Mouse (Mus musculus) telencephalon, adult 2 months (tissue): ENCODE measurements around the gene Nrm.

Experiments used
- DNase-seq: peaks from one replicate; pipeline ENCODE4 v3.0.0-alpha.2; 2011; ENCODE audit warnings: low read depth, low spot score

The Nrm gene

GRCm38 (mm10) chr17:35861198-35861857, at the start of gene Nrm:
TSS of gene Nrm (plus strand) at chr17:35861318.
- peak; percentile 74 for DNase-seq

GRCm38 (mm10) chr17:35812307-35812706, 48.8 kb upstream of the Nrm start:
- DNase-seq, result no peak

DNA sequence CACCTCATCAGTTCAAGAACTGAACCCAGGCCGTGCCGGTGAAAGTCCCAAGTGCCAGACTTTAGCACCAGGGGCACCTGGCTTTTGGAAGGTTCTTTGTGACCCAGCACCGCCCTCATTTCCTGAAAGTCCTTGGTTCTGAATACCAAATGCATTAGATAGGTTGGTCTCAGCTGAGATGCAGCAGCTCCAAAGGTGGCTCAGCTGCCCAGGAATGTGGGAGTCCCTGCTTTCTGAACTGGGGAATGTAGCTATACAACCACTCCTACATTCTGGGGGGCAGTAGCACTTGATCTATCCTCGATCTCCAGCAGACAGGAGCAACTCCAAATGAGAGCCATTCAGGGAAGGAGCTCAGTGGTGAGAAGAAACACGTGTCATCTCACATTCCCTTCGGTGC, 48.4 kb upstream of the Nrm start:
- no peak for DNase-seq

DNA sequence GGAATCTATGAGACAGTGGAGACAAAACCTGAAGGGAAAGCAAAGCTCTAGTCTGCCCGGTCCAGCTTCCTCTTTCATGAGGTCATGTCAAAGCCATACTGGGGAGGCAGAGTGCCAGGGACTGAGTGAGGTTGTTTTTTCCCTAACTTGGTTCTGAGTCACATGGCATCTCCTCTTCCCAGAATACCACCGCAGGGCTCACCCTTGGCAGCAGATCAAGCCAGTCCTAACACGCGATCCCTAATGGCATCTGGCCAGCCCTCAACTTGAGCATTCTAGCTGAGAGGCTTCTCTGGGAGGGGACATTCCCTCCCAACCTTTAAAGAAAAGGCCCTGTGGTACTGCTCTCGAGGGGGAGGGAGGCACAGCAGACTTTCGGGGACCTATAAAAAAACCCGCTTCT, 47.9 kb upstream of the Nrm start:
- DNase-seq, result no peak

DNA sequence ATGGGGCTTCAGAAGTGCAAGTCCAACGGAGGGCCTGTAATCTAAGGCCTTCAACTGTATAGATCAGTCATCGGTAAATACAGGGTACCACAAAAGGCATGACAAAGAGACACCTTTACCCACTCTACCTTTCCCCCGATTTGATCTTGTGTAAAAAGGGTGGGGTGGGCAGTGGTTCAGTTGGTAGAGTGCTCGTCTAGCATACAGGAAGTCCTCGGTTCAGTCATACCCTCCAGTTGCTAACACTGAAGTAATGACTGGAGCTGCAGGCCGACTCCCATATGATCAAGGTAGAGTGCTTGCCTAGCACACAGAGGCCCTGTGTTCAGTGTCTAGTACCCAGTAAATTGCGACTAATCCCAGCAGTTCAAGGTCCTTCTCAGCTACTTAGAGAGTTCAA, 47.5 kb upstream of the Nrm start:
- no peak for DNase-seq

- DNase-seq, result no peak
Observed at GRCm38 (mm10) chr17:35814678-35815077, 46.4 kb upstream of the Nrm start.

DNA sequence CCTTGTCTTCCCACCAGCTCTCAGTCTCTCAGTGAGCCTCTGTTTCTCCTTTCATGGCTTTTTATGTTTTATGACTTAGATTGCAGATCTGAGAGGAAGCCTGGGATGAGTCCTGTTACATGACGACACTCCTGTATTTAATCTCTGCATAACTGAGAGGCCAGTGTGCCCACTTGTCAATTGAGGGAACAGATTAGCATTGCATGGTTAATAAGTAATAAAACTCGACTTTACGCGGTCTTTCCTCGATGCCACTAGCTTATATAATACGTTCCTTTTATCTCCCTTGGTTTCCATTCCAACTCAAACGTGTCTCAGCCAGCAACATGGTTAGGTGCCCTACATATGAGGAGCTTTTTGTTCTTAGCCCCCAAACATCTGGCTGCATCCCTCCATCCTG, 45.3 kb upstream of the Nrm start:
- DNase-seq, result no peak

- no peak for DNase-seq
Observed at GRCm38 (mm10) chr17:35816686-35817085, 44.4 kb upstream of the Nrm start.

DNA sequence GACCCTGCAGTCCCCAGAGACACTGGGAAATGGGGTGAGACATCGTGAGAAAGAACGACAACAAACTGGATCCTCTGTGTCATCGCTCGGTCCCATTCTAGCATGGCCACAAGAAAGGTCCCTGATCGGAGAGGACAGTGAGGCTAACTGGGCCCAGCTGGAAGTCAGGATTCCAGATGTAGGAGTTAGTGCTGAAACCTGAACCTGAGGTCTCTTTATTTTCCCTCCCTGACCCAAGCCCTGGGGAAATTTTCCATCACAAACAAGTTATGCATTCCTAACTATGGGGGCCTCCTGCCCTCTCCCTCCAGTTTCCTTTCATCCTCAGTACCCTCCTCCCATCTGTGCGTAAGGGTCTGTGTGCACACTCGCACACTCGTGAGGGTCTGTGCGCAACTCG, 43.9 kb upstream of the Nrm start:
- DNase-seq, result no peak

DNA sequence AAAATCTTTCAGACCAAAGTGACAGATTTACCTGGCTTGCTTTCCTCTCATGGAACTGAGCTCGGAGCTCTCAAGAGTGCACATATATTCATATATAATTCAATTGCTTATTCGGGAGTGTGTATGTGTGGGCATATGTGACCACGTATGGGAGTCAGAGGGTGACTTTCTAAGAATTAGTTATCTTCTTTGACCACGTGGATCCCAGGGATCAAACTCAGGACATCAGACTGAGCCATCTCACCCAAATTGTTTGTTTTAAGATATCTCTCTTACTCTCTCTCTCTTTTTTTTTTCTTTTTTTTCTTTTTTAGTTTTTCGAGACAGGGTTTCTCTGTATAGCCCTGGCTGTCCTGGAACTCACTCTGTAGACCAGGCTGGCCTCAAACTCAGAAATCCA, 41.0 kb upstream of the Nrm start:
- no peak for DNase-seq

- no peak for DNase-seq
Observed at GRCm38 (mm10) chr17:35821439-35822430, 39.4 kb upstream of the Nrm start, which contains the start of gene Ier3. TSS of gene Ier3 (plus strand) at chr17:35821684.

DNA sequence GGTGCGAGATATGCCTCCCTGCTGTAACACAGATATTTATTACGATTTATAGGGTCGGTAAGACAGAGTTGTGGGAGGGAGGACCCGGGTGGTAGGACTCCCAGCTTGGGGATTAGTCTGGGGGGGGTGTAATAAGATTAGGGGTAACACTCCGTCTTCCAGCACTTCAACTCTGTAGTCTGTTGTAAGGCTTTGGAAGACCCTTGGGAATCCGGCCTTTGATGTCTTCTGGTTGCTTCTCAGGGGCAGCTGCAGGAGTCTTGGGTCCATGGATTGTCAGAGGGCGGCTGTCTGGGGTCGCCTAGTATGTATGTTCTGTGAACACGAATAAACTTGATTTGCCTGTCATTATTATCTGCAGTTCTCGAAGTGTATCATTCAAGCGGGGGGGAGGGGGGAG, 38.6 kb upstream of the Nrm start:
- no peak for DNase-seq

GRCm38 (mm10) chr17:35822964-35823937, 37.9 kb upstream of the Nrm start, which contains the start of gene Flot1:
TSS of gene Flot1 (plus strand) at chr17:35823230.
- DNase-seq, result no peak

DNA sequence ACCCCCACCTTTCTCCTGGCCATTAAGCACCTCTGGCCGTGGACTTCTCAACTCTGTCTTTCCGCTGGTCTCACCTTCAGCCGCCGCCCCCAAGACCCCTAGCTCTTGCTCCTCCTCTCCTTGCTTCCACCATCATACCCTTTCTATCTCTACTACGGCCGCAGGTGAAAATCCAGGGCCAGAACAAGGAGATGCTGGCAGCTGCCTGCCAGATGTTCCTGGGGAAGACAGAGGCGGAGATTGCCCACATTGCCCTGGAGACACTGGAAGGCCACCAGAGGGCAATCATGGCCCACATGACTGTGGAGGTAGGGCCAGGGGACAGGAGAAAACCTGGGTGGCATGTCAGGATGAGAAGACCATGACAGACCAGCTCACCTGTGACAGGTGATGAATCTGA, 36.7 kb upstream of the Nrm start:
- DNase-seq, result no peak

DNA sequence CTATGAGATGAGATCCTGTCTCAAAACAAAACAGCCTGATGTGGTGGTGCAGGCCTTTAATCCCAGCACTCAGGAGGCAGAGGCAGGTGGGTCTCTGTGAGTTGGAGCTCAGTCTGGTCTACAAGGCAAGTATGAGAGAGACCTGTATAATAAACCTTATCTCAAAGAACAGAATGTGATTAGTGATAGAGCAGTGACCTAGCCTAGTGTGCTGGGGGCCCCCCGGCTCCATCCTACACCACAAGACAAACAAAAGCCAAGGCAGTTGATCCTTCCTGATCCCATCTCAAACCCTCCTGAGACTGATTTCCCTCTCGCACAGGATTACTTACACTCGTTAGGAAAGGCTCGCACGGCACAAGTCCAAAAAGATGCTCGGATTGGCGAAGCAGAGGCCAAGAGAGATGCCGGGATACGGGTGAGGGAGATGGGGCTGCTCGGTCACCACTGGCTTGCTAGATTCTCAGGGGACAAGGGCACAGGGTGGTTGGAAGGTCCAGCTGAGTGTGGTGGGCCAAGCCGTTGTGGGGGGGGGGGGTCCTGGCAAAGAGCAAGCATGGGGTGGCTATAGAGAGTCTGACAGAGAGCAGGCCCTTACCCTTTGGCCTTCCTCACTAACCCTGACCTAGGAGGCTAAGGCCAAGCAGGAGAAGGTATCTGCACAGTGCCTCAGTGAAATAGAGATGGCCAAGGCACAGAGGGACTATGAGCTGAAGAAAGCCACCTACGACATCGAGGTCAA, 35.8 kb upstream of the Nrm start:
- no peak for DNase-seq

GRCm38 (mm10) chr17:35829737-35830136, 31.4 kb upstream of the Nrm start:
- DNase-seq, result no peak

DNA sequence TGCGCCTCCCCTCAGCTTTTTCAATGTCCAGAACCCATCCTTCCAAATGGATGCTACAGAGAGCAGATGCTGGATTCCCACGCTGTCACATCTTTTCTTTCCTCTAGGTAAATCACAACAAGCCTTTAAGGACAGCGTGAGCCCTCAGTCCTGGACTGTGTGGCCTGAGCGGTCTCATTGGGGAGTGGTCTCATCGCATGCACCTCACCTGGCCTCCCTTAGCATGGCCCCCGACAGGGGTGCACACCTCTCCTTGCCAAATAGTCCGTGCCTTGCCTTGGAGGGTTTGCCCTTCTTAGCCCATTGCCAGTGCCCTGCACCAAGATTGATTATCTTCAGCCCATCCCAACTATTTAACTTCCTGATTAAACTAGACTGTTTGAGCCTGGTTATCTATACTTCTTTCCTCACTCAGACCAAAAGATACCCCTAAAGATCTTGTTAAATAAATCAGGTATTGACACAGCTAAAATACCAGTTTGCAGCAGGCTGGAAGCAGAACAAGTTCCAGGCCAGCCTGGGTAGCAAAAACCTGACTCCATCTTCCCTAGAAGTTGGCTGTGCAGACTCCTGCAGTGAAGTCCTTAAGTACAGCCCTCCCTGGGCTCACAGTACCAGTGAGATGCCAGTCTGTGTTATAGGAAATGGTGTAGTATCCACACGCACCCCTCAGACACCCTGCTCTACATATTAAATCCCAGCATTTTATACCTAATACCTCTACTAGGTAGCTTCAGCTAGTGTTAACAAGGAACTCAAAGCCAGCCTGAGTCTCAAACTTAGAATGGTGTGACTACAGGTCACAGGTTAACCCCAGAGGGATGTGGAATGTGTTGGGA, 28.5 kb upstream of the Nrm start:
- no peak for DNase-seq

- DNase-seq, result no peak
Observed at GRCm38 (mm10) chr17:35833239-35833751, 27.8 kb upstream of the Nrm start.

GRCm38 (mm10) chr17:35833894-35834293, 27.2 kb upstream of the Nrm start:
- DNase-seq, result no peak
